Comparison of ENCODE assay signal across 9 mouse cellular contexts in the genomic region with DNA sequence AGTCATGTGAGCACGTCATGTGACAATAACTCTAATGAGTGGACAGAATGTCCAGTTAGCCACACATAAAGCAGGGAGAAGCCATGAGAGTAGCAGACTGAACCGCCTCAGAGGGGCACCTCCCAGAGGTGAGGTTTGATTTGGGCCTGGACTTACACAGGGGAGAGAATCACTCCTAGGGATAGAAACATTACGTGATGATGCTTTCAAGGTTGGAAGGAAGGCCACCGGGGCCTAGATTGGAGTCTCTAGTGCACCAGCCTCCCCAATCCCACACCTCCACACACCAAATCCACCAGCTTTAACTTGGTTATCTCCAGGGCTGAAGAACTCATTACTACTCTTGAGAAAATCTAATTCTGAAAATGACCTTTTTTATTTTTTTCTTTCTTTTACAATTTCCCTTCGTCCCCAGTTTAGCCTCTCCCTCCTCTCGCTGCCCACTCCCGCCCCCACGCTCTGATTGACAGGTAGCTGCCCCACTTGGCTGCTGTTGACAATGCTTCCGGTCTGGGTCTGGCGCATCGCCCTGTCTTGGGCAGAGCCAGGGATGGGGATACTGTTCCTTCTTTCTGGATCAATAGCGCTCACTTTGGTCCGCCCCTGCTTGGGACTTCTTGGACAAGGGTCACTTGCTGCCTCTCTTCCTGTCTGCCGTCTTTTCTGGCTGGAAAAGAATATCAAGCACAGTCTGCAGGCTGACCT.
A peak's percentile ranks its signal among the peaks of the same experiment; 100 is the strongest.
DNase-seq lines count a peak whose midpoint lies in the region; ATAC-seq and TF ChIP-seq lines count a peak whose summit lies in the region.
"Had no signal": no experiment of that assay in that cellular context is flagged by ENCODE, and none has a peak within 500 bp of the region (broad histone marks: within the 10 kb centered on the region; RNA-seq: fewer than 3 reads in every experiment).

No protein-coding gene starts in this region.

- H3K4me1 ChIP-seq in midbrain, embryonic 12.5 days: peaks cover 23% of the 10 kb centered on the region
- H3K4me1 ChIP-seq in midbrain, embryonic 16.5 days (ENCODE audit: control insufficient read depth, insufficient read depth, low read length): peaks cover 9% of the 10 kb centered on the region
- H3K4me1 ChIP-seq in heart, postnatal 0 days (ENCODE audit: control insufficient read depth, insufficient read depth): no peaks in the 10 kb centered on the region

- no peak for TF ChIP-seq EP300 in heart, postnatal 0 days (IDR thresholded peaks at IDR 0.05; ENCODE audit: low read depth)

- H3K9me3 ChIP-seq in midbrain, embryonic 12.5 days: no peaks in the 10 kb centered on the region
- H3K9me3 ChIP-seq in midbrain, embryonic 16.5 days (replicated peaks; ENCODE audit: control insufficient read depth, low read length, poor library complexity, severe bottlenecking): peaks cover 3% of the 10 kb centered on the region; the same call in 1 of the 2 replicates
- H3K9me3 ChIP-seq in heart, postnatal 0 days (replicated peaks; ENCODE audit: control insufficient read depth, low read length): no peaks in the 10 kb centered on the region
- H3K9me3 ChIP-seq: limb, embryonic 15.5 days had no signal

- WGBS in midbrain, embryonic 12.5 days: 82% methylated on average over 14 of the region's 14 CpGs
- WGBS in midbrain, embryonic 16.5 days: 80% methylated on average over 14 of the region's 14 CpGs
- 75% methylated on average over 14 of the region's 14 CpGs for WGBS in heart, postnatal 0 days

- H3K27ac ChIP-seq in midbrain, embryonic 12.5 days (replicated peaks): peak overlapping the region; percentile 72
- no peak overlapping the region for H3K27ac ChIP-seq in midbrain, embryonic 16.5 days (ENCODE audit: low read length)
- H3K27ac ChIP-seq in heart, postnatal 0 days (ENCODE audit: low read depth): no peak overlapping the region
- H3K27ac ChIP-seq: limb, embryonic 15.5 days had no signal

- TF ChIP-seq CTCF in heart, postnatal 0 days (IDR thresholded peaks at IDR 0.05; ENCODE audit: low read depth): no peak

- peak; percentile 43 to 44 for DNase-seq in cerebellum, adult 18-20 months
- DNase-seq in heart, postnatal 0 days (ENCODE audit: low spot score): no peak
- peak; percentile 30 for DNase-seq in lung, postnatal 14 days
- no peak for DNase-seq in thymus, postnatal 36 days
- DNase-seq in T-cell, adult 2 months (ENCODE audit: low spot score): no peak
- no peak for DNase-seq in ovary, postnatal 14 days (ENCODE audit: low spot score)

- H3K36me3 ChIP-seq in midbrain, embryonic 12.5 days: no peaks in the 10 kb centered on the region
- no peaks in the 10 kb centered on the region for H3K36me3 ChIP-seq in midbrain, embryonic 16.5 days (ENCODE audit: control insufficient read depth, insufficient read depth, low read length)
- H3K36me3 ChIP-seq in heart, postnatal 0 days (replicated peaks; ENCODE audit: control insufficient read depth, insufficient read depth, low read length): no peaks in the 10 kb centered on the region
- H3K36me3 ChIP-seq: limb, embryonic 15.5 days had no signal

- ATAC-seq in midbrain, embryonic 12.5 days (ENCODE audit: low FRiP score, low read depth): no peak
- ATAC-seq in midbrain, embryonic 16.5 days: no peak
- peak; percentile 30; the same call in 1 of the 2 replicates for ATAC-seq in heart, postnatal 0 days (ENCODE audit: insufficient read depth, low read depth)

- H3K4me3 ChIP-seq in midbrain, embryonic 12.5 days: no peak overlapping the region
- no peak overlapping the region for H3K4me3 ChIP-seq in midbrain, embryonic 16.5 days (ENCODE audit: low read depth, low read length)
- no peak overlapping the region for H3K4me3 ChIP-seq in heart, postnatal 0 days (ENCODE audit: low read depth, low read length)
- H3K4me3 ChIP-seq: limb, embryonic 15.5 days had no signal

- H3K9ac ChIP-seq in midbrain, embryonic 12.5 days (replicated peaks): no peak overlapping the region
- H3K9ac ChIP-seq in midbrain, embryonic 16.5 days (ENCODE audit: low read depth, low read length): no peak overlapping the region
- H3K9ac ChIP-seq in heart, postnatal 0 days (replicated peaks; ENCODE audit: low read depth, low read length): no peak overlapping the region
- H3K9ac ChIP-seq: limb, embryonic 15.5 days had no signal

- H3K27me3 ChIP-seq in midbrain, embryonic 12.5 days: peaks cover 4% of the 10 kb centered on the region
- H3K27me3 ChIP-seq in midbrain, embryonic 16.5 days (ENCODE audit: control insufficient read depth, insufficient read depth, low read depth, low read length): no peaks in the 10 kb centered on the region
- H3K27me3 ChIP-seq in heart, postnatal 0 days (ENCODE audit: control insufficient read depth, insufficient read depth, low read length): no peaks in the 10 kb centered on the region

- no peak overlapping the region for H3K4me2 ChIP-seq in midbrain, embryonic 12.5 days (replicated peaks)
- no peak overlapping the region for H3K4me2 ChIP-seq in midbrain, embryonic 16.5 days (ENCODE audit: low read length)
- H3K4me2 ChIP-seq in heart, postnatal 0 days (ENCODE audit: low read depth, low read length): no peak overlapping the region
- H3K4me2 ChIP-seq: limb, embryonic 15.5 days had no signal

Comparison
In these comparisons a context has a peak if more than half of its experiments do, and no peak if none do; other contexts are left out.
1. DNase-seq: peak in cerebellum, adult 18-20 months (2 of 2) and lung, postnatal 14 days (single experiment); none in heart, postnatal 0 days (single experiment), thymus, postnatal 36 days (0 of 2), T-cell, adult 2 months (single experiment) and ovary, postnatal 14 days (single experiment).